Mouse (Mus musculus) spleen, postnatal 0 days (tissue): ENCODE data around the gene Ispd. TPM values are rescaled to one million over a fixed set of nuclear protein-coding genes. Genes with fewer than 3 reads are reported as not detected.

Experiments
- polyA plus RNA-seq: library from polyadenylated mRNA; unstranded; fragments of >200 nt; fragmentation: Nextera tagmentation; extraction: Ambion mirVana; gene quantifications from 2 replicates; pipeline ENCODE4 v1.2.1, GENCODE M21; 2015

The Ispd gene
- 3.5 and 3.7 TPM in 2 replicates for polyA plus RNA-seq

GRCm38 (mm10) chr12:36381441-36382340, at the start of gene Ispd, which contains the start of gene D630036H23Rik:
TSS of gene Ispd (plus strand) at chr12:36381450.
TSS of gene D630036H23Rik (minus strand) at chr12:36382181.

Other genes starting within 250 kb of the Ispd start
- 13.9 and 16.1 TPM in 2 replicates for gene Ankmy2, start 224.3 kb upstream of the Ispd start, polyA plus RNA-seq
- 75.7 and 82.1 TPM in 2 replicates for gene Bzw2, start 223.4 kb upstream of the Ispd start, polyA plus RNA-seq
- gene Lrrc72, start 128.1 kb upstream of the Ispd start, polyA plus RNA-seq, result not detected in 2 replicates
- 0.72 and 0.73 TPM in 2 replicates for gene Sostdc1, start 67.3 kb upstream of the Ispd start, polyA plus RNA-seq
- gene D630036H23Rik, start 731 bp downstream of the Ispd start, polyA plus RNA-seq, result 1.9 and 2.0 TPM in 2 replicates